Mouse (Mus musculus): ENCODE results near the gene Zscan4d.
A peak's percentile ranks its signal among the peaks of the same experiment; 100 is the strongest.
"Not testable (repeated sequence)": the region's sequence is repeated elsewhere in the genome, so short reads cannot be mapped to it uniquely, and the experiment has no call there.

Gene Zscan4d

DNA sequence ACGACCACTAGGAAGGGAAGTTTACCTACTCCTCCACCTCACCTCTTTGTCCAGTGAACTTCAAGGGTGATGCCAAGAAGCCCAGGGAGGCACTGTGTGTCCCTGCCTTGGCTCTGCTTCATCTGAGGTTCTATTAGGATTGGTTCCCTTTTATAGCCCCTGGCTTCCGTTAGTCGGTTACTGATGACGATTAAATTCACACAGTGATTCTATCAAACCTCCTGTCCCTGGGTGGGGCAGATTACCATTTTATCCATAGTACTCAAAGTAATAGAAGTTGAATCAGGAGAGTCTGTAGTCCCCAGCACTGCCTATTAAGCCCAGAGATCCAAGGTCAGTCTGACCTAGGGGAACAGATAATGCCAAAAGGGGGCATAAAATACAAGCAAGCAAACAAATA, at the start of gene Zscan4d:
Zscan4d (minus strand) TSS at position 101 of the 400 bp plus-strand sequence.
- DNase-seq (ENCODE audit: low read depth, low spot score) = not testable (repeated sequence)

DNA sequence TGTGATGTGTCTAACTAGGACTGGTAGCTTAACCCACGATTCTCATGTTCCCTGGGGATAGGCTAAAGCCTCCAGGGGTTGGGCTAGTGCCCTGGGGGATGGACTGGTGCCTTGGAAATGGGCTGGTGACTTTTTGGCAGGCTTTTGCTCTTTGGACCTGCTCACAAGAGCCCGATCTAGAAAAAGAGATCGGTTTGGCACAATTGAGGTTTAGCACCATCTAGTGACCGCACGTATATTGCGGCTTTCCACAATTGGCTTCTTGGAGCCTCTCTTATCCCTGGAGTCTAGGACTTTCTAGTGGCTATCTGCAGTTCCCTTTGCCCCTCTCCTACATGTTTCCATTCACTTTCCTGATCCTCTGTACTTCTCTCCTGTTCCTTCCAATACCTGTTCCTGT, 7.9 kb downstream of the Zscan4d start:
- peak; percentile 18 for DNase-seq (ENCODE audit: low read depth, low spot score)

Measured in forelimb bud, embryonic 11.5 days (tissue).